Mouse (Mus musculus): Measurements from ENCODE around the gene Rab11fip5. TPM values are rescaled to one million over a fixed set of nuclear protein-coding genes. Genes with fewer than 3 reads are reported as not detected.

The Rab11fip5 gene
- total RNA-seq, 2 experiments from 2014 or later: 50.3 to 52.9 TPM

GRCm38 (mm10) chr6:85349246-85349645 lies 25.2 kb downstream of the Rab11fip5 start:
- DNase-seq (ENCODE audit: low spot score in 2 of 2): no peak

GRCm38 (mm10) chr6:85348133-85348532 lies 26.3 kb downstream of the Rab11fip5 start:
- DNase-seq (ENCODE audit: low spot score in 2 of 2): no peak

GRCm38 (mm10) chr6:85346028-85346634 lies 28.3 kb downstream of the Rab11fip5 start:
- DNase-seq (ENCODE audit: low spot score in 2 of 2): peak; percentile 89 to 92

GRCm38 (mm10) chr6:85344929-85345328 lies 29.5 kb downstream of the Rab11fip5 start:
- no peak for DNase-seq (ENCODE audit: low spot score in 2 of 2)

DNA sequence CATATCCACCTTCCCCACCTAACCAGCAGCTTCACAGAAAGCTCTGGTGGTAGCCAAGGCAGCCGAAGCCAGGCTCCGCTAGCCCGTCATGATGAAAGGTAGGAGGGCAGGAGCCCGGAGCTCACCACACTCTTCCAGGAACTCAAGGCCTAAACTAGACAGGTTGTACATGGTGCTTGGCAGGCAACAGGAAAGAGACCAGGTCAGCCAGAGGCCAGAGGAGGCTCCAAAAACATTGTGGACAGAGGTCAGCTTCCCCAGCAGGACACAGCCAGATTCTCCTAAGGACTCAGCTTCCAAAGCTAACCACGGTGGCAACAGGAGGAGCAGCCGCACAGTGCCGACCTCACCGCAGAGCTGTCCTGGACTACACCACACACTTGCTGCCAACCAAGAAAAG lies 31.4 kb downstream of the Rab11fip5 start:
- DNase-seq (ENCODE audit: low spot score in 2 of 2): no peak

DNA sequence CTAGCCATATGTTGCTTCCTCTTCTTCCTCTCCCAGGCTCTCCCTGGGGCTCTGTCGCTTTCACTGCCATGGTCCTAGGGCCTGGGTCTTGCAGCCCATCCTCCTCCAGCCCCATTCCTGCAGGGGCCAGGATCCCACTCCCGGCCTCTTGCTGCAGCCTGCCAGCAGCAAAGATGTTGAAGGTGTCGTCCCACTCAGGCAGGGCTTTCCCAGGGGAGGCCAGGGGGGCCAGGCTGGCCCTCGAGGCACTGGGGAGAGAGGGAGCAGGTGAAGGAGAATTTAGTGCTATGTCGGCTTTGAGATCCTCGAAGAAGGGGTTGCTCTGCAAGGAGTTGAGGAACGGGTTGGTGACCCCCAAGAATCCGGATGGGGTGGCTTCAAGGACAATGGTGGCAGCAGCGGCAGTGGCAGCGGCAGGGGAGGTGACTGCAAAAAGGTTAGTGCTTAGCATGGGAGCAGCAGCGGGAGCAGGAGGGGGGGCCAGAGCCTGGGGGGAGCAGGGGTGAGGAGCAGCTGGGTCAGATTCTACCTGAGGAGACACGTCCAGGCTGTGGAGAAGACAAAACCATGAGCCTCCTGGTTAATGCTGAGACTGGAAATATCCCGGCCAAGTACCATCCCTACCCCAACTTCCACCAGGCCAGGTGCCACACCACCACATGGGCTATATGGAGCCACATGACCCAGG lies 32.5 kb downstream of the Rab11fip5 start:
- no peak for DNase-seq (ENCODE audit: low spot score in 2 of 2)

- DNase-seq (ENCODE audit: low spot score in 2 of 2): no peak
Measured at GRCm38 (mm10) chr6:85340184-85340583, 34.2 kb downstream of the Rab11fip5 start.

GRCm38 (mm10) chr6:85339273-85339901 lies 35.0 kb downstream of the Rab11fip5 start:
- peak; percentile 42 to 61 for DNase-seq (ENCODE audit: low spot score in 2 of 2)

- DNase-seq (ENCODE audit: low spot score in 2 of 2): no peak
Measured at GRCm38 (mm10) chr6:85336944-85337343, 37.5 kb downstream of the Rab11fip5 start.

DNA sequence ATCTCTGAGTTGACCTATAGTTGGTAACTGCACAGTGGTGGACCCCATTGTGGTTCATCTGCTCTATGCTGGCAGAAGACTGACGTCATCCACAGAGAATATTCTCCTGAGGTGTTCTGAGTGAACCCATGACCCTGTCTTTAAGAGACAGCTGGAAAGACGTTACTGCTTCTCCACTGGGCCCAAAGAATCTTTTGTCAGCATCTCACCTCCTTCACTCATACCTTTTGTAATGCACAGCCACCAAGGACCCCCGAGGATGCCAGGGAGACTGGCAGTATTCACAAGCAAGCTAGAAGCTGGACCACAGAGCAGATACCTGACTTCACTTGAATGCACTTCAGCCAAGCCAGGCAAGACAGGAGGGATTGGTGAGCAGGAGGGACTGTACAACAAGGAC lies 39.1 kb downstream of the Rab11fip5 start:
- no peak for DNase-seq (ENCODE audit: low spot score in 2 of 2)

- no peak for DNase-seq (ENCODE audit: low spot score in 2 of 2)
Measured at GRCm38 (mm10) chr6:85334851-85335250, 39.6 kb downstream of the Rab11fip5 start.

DNA sequence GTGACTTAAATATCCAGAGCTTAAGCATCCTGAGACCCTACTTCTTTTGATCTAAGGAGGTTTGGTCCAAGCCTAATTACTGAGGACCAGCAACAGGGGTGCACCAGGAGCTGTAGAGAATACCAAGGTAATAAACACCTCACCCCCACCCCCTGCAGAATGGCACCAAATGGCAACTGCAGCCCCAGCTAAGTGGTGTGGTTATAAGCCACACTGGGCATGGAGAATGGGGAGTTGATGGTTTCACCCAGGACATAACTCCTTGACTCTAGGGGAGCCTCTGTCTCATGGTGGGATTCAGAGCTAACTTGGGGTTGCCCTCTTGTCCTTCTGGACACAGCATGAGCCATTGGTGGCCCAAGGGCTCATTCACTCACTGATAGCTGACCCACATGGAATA lies 40.2 kb downstream of the Rab11fip5 start:
- DNase-seq (ENCODE audit: low spot score in 2 of 2): no peak

- no peak for DNase-seq (ENCODE audit: low spot score in 2 of 2)
Measured at GRCm38 (mm10) chr6:85333732-85334131, 40.7 kb downstream of the Rab11fip5 start.

DNA sequence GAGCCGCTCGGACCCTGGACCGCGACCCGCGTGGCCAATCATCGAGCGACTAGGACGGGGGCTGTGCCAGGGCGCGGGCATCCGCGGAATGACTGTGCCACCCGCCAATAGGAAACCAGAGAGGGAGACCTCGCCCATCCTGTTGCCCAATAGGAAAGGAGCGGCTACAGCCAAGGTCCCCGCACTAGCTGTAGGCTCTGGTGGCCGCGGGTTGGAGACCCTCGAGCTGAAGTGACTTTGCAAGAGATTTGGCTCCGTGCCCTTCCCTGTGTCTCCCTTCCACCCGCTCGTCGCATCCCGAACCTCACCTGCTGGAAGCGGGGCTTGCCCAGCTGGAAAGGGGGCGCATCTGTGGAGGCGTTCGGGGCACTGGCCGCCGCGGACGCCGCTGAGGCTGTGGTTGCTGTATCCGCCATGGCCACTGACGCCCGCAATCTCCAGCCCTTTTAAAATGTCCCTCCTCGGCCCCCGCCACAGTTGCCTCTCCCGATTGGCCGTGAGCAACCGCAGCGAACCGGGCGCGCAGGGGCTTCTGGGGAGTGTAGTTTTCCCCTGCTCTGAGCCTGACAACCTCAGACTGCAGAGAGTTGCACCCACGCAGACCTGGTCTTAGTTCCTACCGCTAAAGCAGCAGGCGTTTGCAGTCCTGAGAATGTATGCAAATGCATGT lies 41.3 kb downstream of the Rab11fip5 start, which contains the start of gene Sfxn5:
TSS of gene Sfxn5 (minus strand) at position 423 of the 670 bp plus-strand sequence.
- DNase-seq (ENCODE audit: low spot score in 2 of 2): peak; percentile 96 to 97

- DNase-seq (ENCODE audit: low spot score in 2 of 2): peak in 1 of 2 experiments; percentile 37
Measured at GRCm38 (mm10) chr6:85332351-85332999, 42.0 kb downstream of the Rab11fip5 start.

GRCm38 (mm10) chr6:85331736-85332135 lies 42.7 kb downstream of the Rab11fip5 start:
- no peak for DNase-seq (ENCODE audit: low spot score in 2 of 2)

GRCm38 (mm10) chr6:85331221-85331735 lies 43.2 kb downstream of the Rab11fip5 start:
- DNase-seq (ENCODE audit: low spot score in 2 of 2): no peak

DNA sequence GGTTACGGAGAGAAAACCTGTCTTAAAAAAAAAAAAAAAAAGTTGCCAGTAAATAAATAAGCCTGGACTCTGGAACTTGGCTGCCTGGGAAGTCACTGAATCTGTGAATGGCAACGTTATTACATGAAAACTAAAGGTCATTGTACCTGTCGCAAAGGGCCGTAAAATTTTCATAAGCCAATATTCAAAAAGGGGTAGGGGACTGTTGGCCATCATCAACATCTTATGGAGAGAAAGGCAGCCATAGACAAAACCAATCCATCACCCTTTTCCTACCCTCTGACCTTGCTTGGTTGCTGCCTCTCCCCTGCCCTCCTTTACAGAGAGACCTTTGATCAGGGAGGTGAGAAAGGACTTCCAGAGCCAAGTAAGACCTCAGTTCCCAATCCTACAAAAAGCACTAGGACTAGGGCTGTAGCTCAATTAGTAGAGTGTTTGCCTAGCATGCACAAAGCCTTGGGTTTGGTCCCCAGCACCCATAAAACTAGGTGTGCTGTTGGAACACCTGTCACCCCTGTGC lies 44.7 kb downstream of the Rab11fip5 start:
- no peak for DNase-seq (ENCODE audit: low spot score in 2 of 2)

DNA sequence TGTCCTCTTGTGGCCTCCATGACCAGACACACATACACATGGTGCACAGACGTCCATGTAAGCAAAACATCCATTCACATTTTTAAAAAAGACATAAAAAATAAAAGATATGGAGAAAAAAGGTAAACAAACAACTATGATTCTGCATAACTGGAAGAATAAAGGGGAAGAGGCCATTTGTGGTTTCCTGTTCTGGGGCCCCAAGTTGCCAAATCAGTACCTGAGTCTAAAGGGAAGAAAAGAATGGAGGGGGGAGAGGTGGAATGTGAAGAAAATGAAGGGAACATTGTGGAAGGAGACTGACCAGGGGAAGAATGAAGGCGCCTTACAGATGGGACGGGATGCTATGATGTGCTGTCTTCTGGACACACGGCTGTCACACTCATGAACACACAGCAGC lies 47.9 kb downstream of the Rab11fip5 start:
- no peak for DNase-seq (ENCODE audit: low spot score in 2 of 2)

- no peak for DNase-seq (ENCODE audit: low spot score in 2 of 2)
Measured at GRCm38 (mm10) chr6:85325109-85325508, 49.3 kb downstream of the Rab11fip5 start.

DNA sequence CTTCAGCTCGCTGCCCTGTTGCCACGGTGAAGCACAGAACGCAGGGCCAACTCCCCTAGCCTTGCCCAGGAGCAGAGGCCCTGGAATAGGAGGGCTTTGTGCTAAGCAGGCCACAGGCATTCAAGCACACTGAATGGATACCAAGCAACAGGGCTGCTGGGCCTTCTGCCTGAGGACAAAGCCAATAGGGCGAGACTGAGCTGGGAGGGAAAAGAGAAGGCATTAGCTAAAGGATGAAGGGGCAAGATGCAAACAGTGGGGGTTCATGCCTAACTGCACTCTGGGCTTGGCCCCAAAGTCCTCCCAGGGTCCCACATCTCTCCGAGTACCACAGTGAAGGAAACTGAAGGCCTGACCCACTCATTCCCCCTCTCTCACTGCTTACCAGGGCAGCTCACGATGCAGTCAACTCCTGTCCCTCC lies 54.0 kb downstream of the Rab11fip5 start:
- DNase-seq (ENCODE audit: low spot score in 2 of 2): peak; percentile 58 to 69
